ENCODE assay signal across 8 mouse cellular contexts in the genomic region with DNA sequence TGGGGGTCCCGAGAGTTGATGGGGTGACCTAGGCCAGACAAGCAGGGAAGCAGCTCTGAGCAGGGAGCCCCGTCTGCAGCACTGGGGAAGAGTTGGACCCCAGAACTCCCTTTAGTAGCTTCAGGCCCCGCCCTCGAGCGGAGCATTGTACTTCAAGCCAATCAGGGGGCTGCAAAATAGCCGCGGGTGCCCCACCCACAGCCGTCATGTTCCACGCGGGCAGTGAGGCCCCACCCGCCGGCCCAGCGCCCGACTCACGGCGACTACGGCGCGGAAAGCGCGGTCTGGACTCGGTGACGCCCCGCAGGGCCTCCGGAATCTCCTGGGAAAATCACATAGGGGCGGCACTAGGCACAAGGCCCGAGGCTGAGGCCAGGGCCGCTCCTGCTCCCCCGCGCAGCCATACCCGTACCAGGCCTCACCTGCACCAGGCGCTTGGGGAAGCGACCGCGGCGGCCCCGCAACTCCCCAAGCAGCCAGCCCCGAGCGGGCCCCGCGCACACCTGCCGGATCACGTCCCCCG. TPM values are rescaled to one million over a fixed set of nuclear protein-coding genes. Genes with fewer than 3 reads are reported as not detected.
DNase-seq lines count a peak whose midpoint lies in the region; ATAC-seq and TF ChIP-seq lines count a peak whose summit lies in the region.

No protein-coding gene starts in this region.

- 0% methylated on average over 26 of the region's 44 CpGs for WGBS in embryonic facial prominence, embryonic 14.5 days
- under 1% methylated on average over 44 of the region's 44 CpGs for WGBS in heart, adult 2 months
- WGBS in kidney, adult 2 months, result 2% methylated on average over 44 of the region's 44 CpGs
- under 1% methylated on average over 43 of the region's 44 CpGs for WGBS in limb, embryonic 11.5 days
- 2% methylated on average over 44 of the region's 44 CpGs for WGBS in midbrain, embryonic 13.5 days
- WGBS in small intestine, adult 2 months, result 1% methylated on average over 44 of the region's 44 CpGs

- DNase-seq in embryonic facial prominence, embryonic 14.5 days (ENCODE audit: low spot score), result peak; percentile 96
- DNase-seq in heart, adult 2 months, result peak; percentile 93 to 95
- peak; percentile 97 for DNase-seq in kidney, adult 2 months
- peak; percentile 88 for DNase-seq in limb, embryonic 11.5 days (ENCODE audit: low spot score)
- no peak for DNase-seq in adipocyte (ENCODE audit: low spot score)

- H3K4me3 ChIP-seq in bone marrow macrophage, adult 2 months (ENCODE audit: insufficient read depth, low read length), result peak overlapping the region; percentile 49
- H3K4me3 ChIP-seq in embryonic facial prominence, embryonic 14.5 days (ENCODE audit: low read depth, low read length), result peak overlapping the region; percentile 65
- H3K4me3 ChIP-seq in heart, adult 2 months, result peak overlapping the region; percentile 68
- H3K4me3 ChIP-seq in kidney, adult 2 months (ENCODE audit: insufficient read depth, low read depth, low read length), result peak overlapping the region; percentile 47
- H3K4me3 ChIP-seq in limb, embryonic 11.5 days (ENCODE audit: low read depth, low read length), result peak overlapping the region; percentile 54
- H3K4me3 ChIP-seq in midbrain, embryonic 13.5 days (replicated peaks), result peak overlapping the region; percentile 47
- H3K4me3 ChIP-seq in small intestine, adult 2 months (ENCODE audit: low read depth, low read length), result peak overlapping the region; percentile 75

- no peaks in the 10 kb centered on the region for H3K79me2 ChIP-seq in heart, adult 2 months (replicated peaks; ENCODE audit: control insufficient read depth, insufficient read depth, low read length)

- no peak overlapping the region for H3K27ac ChIP-seq in bone marrow macrophage, adult 2 months (ENCODE audit: insufficient read depth, low read depth, low read length)
- H3K27ac ChIP-seq in embryonic facial prominence, embryonic 14.5 days (replicated peaks; ENCODE audit: low read depth, low read length), result peak overlapping the region; percentile 88
- peak overlapping the region; percentile 91 for H3K27ac ChIP-seq in heart, adult 2 months
- H3K27ac ChIP-seq in kidney, adult 2 months (ENCODE audit: insufficient read depth, low read depth, low read length), result peak overlapping the region; percentile 63
- H3K27ac ChIP-seq in limb, embryonic 11.5 days (replicated peaks; ENCODE audit: low read depth, low read length), result peak overlapping the region; percentile 56
- no peak overlapping the region for H3K27ac ChIP-seq in midbrain, embryonic 13.5 days
- peak overlapping the region; percentile 81 for H3K27ac ChIP-seq in small intestine, adult 2 months (ENCODE audit: insufficient read depth, low read depth, low read length)

- TF ChIP-seq POLR2A in bone marrow macrophage, adult 2 months (IDR thresholded peaks at IDR 0.05; ENCODE audit: borderline replicate concordance, low read depth, low read length), result no peak
- peak; percentile 87 for TF ChIP-seq POLR2A in heart, adult 2 months (IDR thresholded peaks at IDR 0.05; ENCODE audit: insufficient read depth, low read depth, low read length)
- TF ChIP-seq POLR2A in kidney, adult 2 months (IDR thresholded peaks at IDR 0.05; ENCODE audit: low read depth, low read length), result peak; percentile 26
- TF ChIP-seq POLR2A in small intestine, adult 2 months (IDR thresholded peaks at IDR 0.05; ENCODE audit: low read depth, low read length), result peak; percentile 62; the same call in 1 of the 2 replicates

- 0 out of 2 replicates have a peak, but pooled peaks have one; percentile 2 for TF ChIP-seq EP300 in heart, adult 2 months (IDR thresholded peaks at IDR 0.05; ENCODE audit: insufficient read depth, low read depth, low read length)

- H3K27me3 ChIP-seq in embryonic facial prominence, embryonic 14.5 days (replicated peaks; ENCODE audit: control insufficient read depth, insufficient read depth, low read length), result no peaks in the 10 kb centered on the region
- no peaks in the 10 kb centered on the region for H3K27me3 ChIP-seq in heart, adult 2 months (ENCODE audit: control insufficient read depth, insufficient read depth, low read length)
- H3K27me3 ChIP-seq in kidney, adult 2 months (replicated peaks; ENCODE audit: control insufficient read depth, insufficient read depth, low read length), result no peaks in the 10 kb centered on the region
- no peaks in the 10 kb centered on the region for H3K27me3 ChIP-seq in limb, embryonic 11.5 days (ENCODE audit: control insufficient read depth, insufficient read depth, low read length)
- no peaks in the 10 kb centered on the region for H3K27me3 ChIP-seq in midbrain, embryonic 13.5 days
- no peaks in the 10 kb centered on the region for H3K27me3 ChIP-seq in small intestine, adult 2 months (ENCODE audit: control insufficient read depth, insufficient read depth, low read length)

- intact Hi-C loops in heart, adult 2 months (cut with DNase I), result no loop called here

- peaks cover 23% of the 10 kb centered on the region for H3K36me3 ChIP-seq in embryonic facial prominence, embryonic 14.5 days (ENCODE audit: control insufficient read depth, insufficient read depth, low read length)
- H3K36me3 ChIP-seq in heart, adult 2 months (ENCODE audit: control insufficient read depth, insufficient read depth, low read length), result peaks cover 16% of the 10 kb centered on the region
- peaks cover 4% of the 10 kb centered on the region; the same call in 1 of the 2 replicates for H3K36me3 ChIP-seq in kidney, adult 2 months (ENCODE audit: control insufficient read depth, insufficient read depth, low read length)
- peaks cover 16% of the 10 kb centered on the region; the same call in 1 of the 2 replicates for H3K36me3 ChIP-seq in limb, embryonic 11.5 days (ENCODE audit: control insufficient read depth, insufficient read depth, low read length)
- peaks cover 20% of the 10 kb centered on the region for H3K36me3 ChIP-seq in midbrain, embryonic 13.5 days
- peaks cover 17% of the 10 kb centered on the region for H3K36me3 ChIP-seq in small intestine, adult 2 months (ENCODE audit: control insufficient read depth, insufficient read depth, low read length)

- peak overlapping the region; percentile 91 for H3K9ac ChIP-seq in embryonic facial prominence, embryonic 14.5 days (ENCODE audit: low read depth, low read length)
- peak overlapping the region; percentile 92 for H3K9ac ChIP-seq in heart, adult 2 months (ENCODE audit: low read depth, low read length)
- peak overlapping the region; percentile 74 for H3K9ac ChIP-seq in limb, embryonic 11.5 days (ENCODE audit: low read length)
- peak overlapping the region; percentile 71 for H3K9ac ChIP-seq in midbrain, embryonic 13.5 days (replicated peaks)

- no peak for TF ChIP-seq CTCF in bone marrow macrophage, adult 2 months (IDR thresholded peaks at IDR 0.05; ENCODE audit: low read depth, low read length)
- no peak for TF ChIP-seq CTCF in heart, adult 2 months (IDR thresholded peaks at IDR 0.05)
- TF ChIP-seq CTCF in kidney, adult 2 months (conservative IDR thresholded peaks at IDR 0.05; ENCODE audit: insufficient read depth, insufficient read length, low read depth, low read length), result no peak
- no peak for TF ChIP-seq CTCF in small intestine, adult 2 months (IDR thresholded peaks at IDR 0.05; ENCODE audit: extremely low read depth, insufficient read length, insufficient replicate concordance, low read depth, low read length)

- H3K4me1 ChIP-seq in bone marrow macrophage, adult 2 months (ENCODE audit: control insufficient read depth, insufficient read depth, low read length), result no peaks in the 10 kb centered on the region
- H3K4me1 ChIP-seq in embryonic facial prominence, embryonic 14.5 days (ENCODE audit: control insufficient read depth, insufficient read depth, low read length), result peaks cover 8% of the 10 kb centered on the region; the same call in 1 of the 2 replicates
- H3K4me1 ChIP-seq in heart, adult 2 months (ENCODE audit: control insufficient read depth, insufficient read depth, low read length), result peaks cover 10% of the 10 kb centered on the region
- peaks cover 11% of the 10 kb centered on the region for H3K4me1 ChIP-seq in kidney, adult 2 months (ENCODE audit: control insufficient read depth, insufficient read depth, low read length)
- peaks cover 9% of the 10 kb centered on the region for H3K4me1 ChIP-seq in limb, embryonic 11.5 days (ENCODE audit: control insufficient read depth, insufficient read depth, low read length)
- H3K4me1 ChIP-seq in midbrain, embryonic 13.5 days (replicated peaks), result peaks cover 13% of the 10 kb centered on the region
- H3K4me1 ChIP-seq in small intestine, adult 2 months (ENCODE audit: control insufficient read depth, insufficient read depth, insufficient read length, low read length), result peaks cover 12% of the 10 kb centered on the region

- peak; percentile 95 for ATAC-seq in embryonic facial prominence, embryonic 14.5 days (ENCODE audit: low read depth)
- peak; percentile 93 for ATAC-seq in limb, embryonic 11.5 days (ENCODE audit: insufficient number of reproducible peaks, low FRiP score, low TSS enrichment, low read depth)
- ATAC-seq in midbrain, embryonic 13.5 days, result peak; percentile 91

- peak overlapping the region; percentile 99 for H3K4me2 ChIP-seq in embryonic facial prominence, embryonic 14.5 days (ENCODE audit: low read depth, low read length)
- H3K4me2 ChIP-seq in limb, embryonic 11.5 days (ENCODE audit: low read depth, severe bottlenecking), result peak overlapping the region; percentile 99
- H3K4me2 ChIP-seq in midbrain, embryonic 13.5 days (replicated peaks), result peak overlapping the region; percentile 86

- H3K9me3 ChIP-seq in embryonic facial prominence, embryonic 14.5 days (ENCODE audit: control insufficient read depth, low read length), result no peaks in the 10 kb centered on the region
- no peaks in the 10 kb centered on the region for H3K9me3 ChIP-seq in limb, embryonic 11.5 days (ENCODE audit: control insufficient read depth, low read length)
- H3K9me3 ChIP-seq in midbrain, embryonic 13.5 days, result no peaks in the 10 kb centered on the region

RNA-seq across cellular contexts. Expression of gene Sh3d21, which starts 0.7 kb away (rescaled TPM):
- 1.3 and 2.0 TPM in 2 replicates for polyA plus RNA-seq in bone marrow macrophage, adult 2 months (2012; ENCODE audit: insufficient read depth, insufficient read length, missing spikeins)
- polyA plus RNA-seq in embryonic facial prominence, embryonic 14.5 days (2014; fragmentation: Nextera tagmentation; extraction: Ambion mirVana), result 7.8 and 7.9 TPM in 2 replicates
- 1 to 10 TPM; 1.5 to 2.7 TPM for total RNA-seq in heart, adult 2 months (2021)
- polyA plus RNA-seq in heart, adult 2 months (2012; rRNA removed), result 1.9 and 2.0 TPM in 2 replicates
- polyA plus RNA-seq in kidney, adult 2 months (2012; rRNA removed), result 5.0 and 5.5 TPM in 2 replicates
- 5.4 and 5.5 TPM in 2 replicates for polyA plus RNA-seq in limb, embryonic 11.5 days (2014; fragmentation: Nextera tagmentation; extraction: Ambion mirVana)
- 0.55 and 1.0 TPM in 2 replicates for polyA plus RNA-seq in midbrain, embryonic 13.5 days (2015; fragmentation: Nextera tagmentation; extraction: Ambion mirVana)
- polyA plus RNA-seq in small intestine, adult 2 months (2012; rRNA removed), result 5.2 and 6.5 TPM in 2 replicates

RNA-seq across cellular contexts. Expression of gene Eva1b, which starts 15.1 kb away (rescaled TPM):
- 20.7 and 23.1 TPM in 2 replicates for polyA plus RNA-seq in bone marrow macrophage, adult 2 months (2012; ENCODE audit: insufficient read depth, insufficient read length, missing spikeins)
- 78.9 and 81.7 TPM in 2 replicates for polyA plus RNA-seq in embryonic facial prominence, embryonic 14.5 days (2014; fragmentation: Nextera tagmentation; extraction: Ambion mirVana)
- 10 to 100 TPM in 1 of 2 experiments, 1 to 10 TPM in 1; 9.5 to 11.9 TPM for total RNA-seq in heart, adult 2 months (2021)
- polyA plus RNA-seq in heart, adult 2 months (2012; rRNA removed), result 15.2 and 19.7 TPM in 2 replicates
- 68.8 and 101 TPM in 2 replicates for polyA plus RNA-seq in kidney, adult 2 months (2012; rRNA removed)
- 64.3 and 70.3 TPM in 2 replicates for polyA plus RNA-seq in limb, embryonic 11.5 days (2014; fragmentation: Nextera tagmentation; extraction: Ambion mirVana)
- polyA plus RNA-seq in midbrain, embryonic 13.5 days (2015; fragmentation: Nextera tagmentation; extraction: Ambion mirVana), result 10.3 and 12.9 TPM in 2 replicates
- 45.0 and 54.3 TPM in 2 replicates for polyA plus RNA-seq in small intestine, adult 2 months (2012; rRNA removed)

RNA-seq across cellular contexts. Expression of gene Thrap3, which starts 40.0 kb away (rescaled TPM):
- 230 and 236 TPM in 2 replicates for polyA plus RNA-seq in bone marrow macrophage, adult 2 months (2012; ENCODE audit: insufficient read depth, insufficient read length, missing spikeins)
- 185 and 198 TPM in 2 replicates for polyA plus RNA-seq in embryonic facial prominence, embryonic 14.5 days (2014; fragmentation: Nextera tagmentation; extraction: Ambion mirVana)
- total RNA-seq in heart, adult 2 months (2021), result 100 to 1,000 TPM; 100 to 118 TPM
- polyA plus RNA-seq in heart, adult 2 months (2012; rRNA removed), result 37.9 and 61.4 TPM in 2 replicates
- polyA plus RNA-seq in kidney, adult 2 months (2012; rRNA removed), result 40.4 and 51.0 TPM in 2 replicates
- polyA plus RNA-seq in limb, embryonic 11.5 days (2014; fragmentation: Nextera tagmentation; extraction: Ambion mirVana), result 247 and 264 TPM in 2 replicates
- 174 and 180 TPM in 2 replicates for polyA plus RNA-seq in midbrain, embryonic 13.5 days (2015; fragmentation: Nextera tagmentation; extraction: Ambion mirVana)
- polyA plus RNA-seq in small intestine, adult 2 months (2012; rRNA removed), result 10.0 and 22.1 TPM in 2 replicates

RNA-seq across cellular contexts. Expression of gene Stk40, which starts 58.8 kb away (rescaled TPM):
- polyA plus RNA-seq in bone marrow macrophage, adult 2 months (2012; ENCODE audit: insufficient read depth, insufficient read length, missing spikeins), result 25.5 and 26.5 TPM in 2 replicates
- 26.8 and 32.1 TPM in 2 replicates for polyA plus RNA-seq in embryonic facial prominence, embryonic 14.5 days (2014; fragmentation: Nextera tagmentation; extraction: Ambion mirVana)
- 10 to 100 TPM; 41.6 to 53.8 TPM for total RNA-seq in heart, adult 2 months (2021)
- 36.3 and 36.7 TPM in 2 replicates for polyA plus RNA-seq in heart, adult 2 months (2012; rRNA removed)
- polyA plus RNA-seq in kidney, adult 2 months (2012; rRNA removed), result 38.3 and 38.9 TPM in 2 replicates
- 27.8 and 30.4 TPM in 2 replicates for polyA plus RNA-seq in limb, embryonic 11.5 days (2014; fragmentation: Nextera tagmentation; extraction: Ambion mirVana)
- 35.7 and 37.0 TPM in 2 replicates for polyA plus RNA-seq in midbrain, embryonic 13.5 days (2015; fragmentation: Nextera tagmentation; extraction: Ambion mirVana)
- 14.5 and 24.0 TPM in 2 replicates for polyA plus RNA-seq in small intestine, adult 2 months (2012; rRNA removed)

Comparison
In these comparisons a context has a peak if more than half of its experiments do, and no peak if none do; other contexts are left out.
1. H3K27ac ChIP-seq: peak in embryonic facial prominence, embryonic 14.5 days (single experiment), heart, adult 2 months (single experiment), kidney, adult 2 months (single experiment), limb, embryonic 11.5 days (single experiment) and small intestine, adult 2 months (single experiment); none in bone marrow macrophage, adult 2 months (single experiment) and midbrain, embryonic 13.5 days (single experiment).
2. Peak in every context shown above with its lines, with median percentiles within 50 percentile points of each other: H3K4me3 ChIP-seq, ATAC-seq, H3K4me2 ChIP-seq and H3K9ac ChIP-seq.